ENCODE assay signal across 26 mouse cellular contexts in genomic region chr16:43029243-43029642, GRCm38 (mm10).
DNase-seq lines count a peak whose midpoint lies in the region; ATAC-seq lines count a peak whose summit lies in the region.
"Had no signal": no experiment of that assay in that cellular context is flagged by ENCODE, and none has a peak within 500 bp of the region (broad histone marks: within the 10 kb centered on the region; RNA-seq: fewer than 3 reads in every experiment).

No protein-coding gene starts in this region.

- no peak overlapping the region for H3K27ac ChIP-seq in forebrain, embryonic 13.5 days
- H3K27ac ChIP-seq in forebrain, embryonic 10.5 days = no peak overlapping the region
- H3K27ac ChIP-seq: hindbrain, embryonic 10.5 days; left cerebral cortex, adult 2 months; limb, embryonic 10.5 days; liver, embryonic 15.5 days; lung, embryonic 15.5 days; neural tube, embryonic 12.5 days had no signal

- H3K4me2 ChIP-seq in forebrain, embryonic 13.5 days = no peak overlapping the region
- H3K4me2 ChIP-seq: heart, embryonic 12.5 days; liver, embryonic 15.5 days; lung, embryonic 15.5 days; neural tube, embryonic 12.5 days had no signal

- H3K36me3 ChIP-seq in forebrain, embryonic 13.5 days (ENCODE audit: poor library complexity, severe bottlenecking) = no peaks in the 10 kb centered on the region
- H3K36me3 ChIP-seq in forebrain, embryonic 10.5 days (replicated peaks) = no peaks in the 10 kb centered on the region
- H3K36me3 ChIP-seq: heart, embryonic 12.5 days; hindbrain, embryonic 10.5 days; limb, embryonic 10.5 days; liver, embryonic 15.5 days; lung, embryonic 15.5 days; neural tube, embryonic 12.5 days had no signal

- no peak overlapping the region for H3K4me3 ChIP-seq in forebrain, embryonic 13.5 days
- no peak overlapping the region for H3K4me3 ChIP-seq in forebrain, embryonic 10.5 days
- H3K4me3 ChIP-seq: heart, embryonic 12.5 days; hindbrain, embryonic 10.5 days; left cerebral cortex, adult 2 months; limb, embryonic 10.5 days; liver, embryonic 15.5 days; lung, embryonic 15.5 days; neural tube, embryonic 12.5 days had no signal

- no peak overlapping the region for H3K9ac ChIP-seq in forebrain, embryonic 13.5 days
- H3K9ac ChIP-seq: heart, embryonic 12.5 days; liver, embryonic 15.5 days; lung, embryonic 15.5 days; neural tube, embryonic 12.5 days had no signal

- DNase-seq in forebrain, embryonic 10.5 days (ENCODE audit: extremely low spot score, low spot score) = no peak
- peak; percentile 19 to 23 for DNase-seq in layer of hippocampus, adult 8-10 months (ENCODE audit: low spot score in 2 of 2)
- no peak for DNase-seq in layer of hippocampus, postnatal 25 days (ENCODE audit: extremely low spot score in 1 of 2, low spot score in 1 of 2)
- peak; percentile 56 for DNase-seq in cerebellum, adult 9-11 months
- no peak for DNase-seq in neural tube, embryonic 10.5 days (ENCODE audit: extremely low spot score, low spot score)
- no peak for DNase-seq in spleen, adult 18-20 months
- DNase-seq: adrenal gland, adult 8-10 months; gastrocnemius, postnatal 25 days; heart, adult 18-20 months; heart, postnatal 10 days; kidney, adult 9 months; kidney, postnatal 36 days; liver; lung, postnatal 4 days; midbrain, embryonic 14.5 days; right cerebral cortex, postnatal 14 days had no signal

- ATAC-seq in forebrain, embryonic 13.5 days = peak; percentile 72; the same call in 1 of the 2 replicates
- ATAC-seq: hindbrain, embryonic 16.5 days; intestine, embryonic 16.5 days had no signal

- no peaks in the 10 kb centered on the region for H3K27me3 ChIP-seq in forebrain, embryonic 13.5 days
- no peaks in the 10 kb centered on the region for H3K27me3 ChIP-seq in forebrain, embryonic 10.5 days (ENCODE audit: poor library complexity, severe bottlenecking)
- H3K27me3 ChIP-seq: heart, embryonic 12.5 days; liver, embryonic 15.5 days; lung, embryonic 15.5 days; neural tube, embryonic 12.5 days had no signal

- no peaks in the 10 kb centered on the region for H3K9me3 ChIP-seq in forebrain, embryonic 13.5 days (replicated peaks)
- no peaks in the 10 kb centered on the region for H3K9me3 ChIP-seq in forebrain, embryonic 10.5 days
- H3K9me3 ChIP-seq: heart, embryonic 12.5 days; hindbrain, embryonic 10.5 days; limb, embryonic 10.5 days; liver, embryonic 15.5 days; lung, embryonic 15.5 days; neural tube, embryonic 12.5 days had no signal

- no peaks in the 10 kb centered on the region for H3K4me1 ChIP-seq in forebrain, embryonic 13.5 days
- H3K4me1 ChIP-seq in forebrain, embryonic 10.5 days = peaks cover 4% of the 10 kb centered on the region; the same call in 1 of the 2 replicates
- H3K4me1 ChIP-seq: heart, embryonic 12.5 days; hindbrain, embryonic 10.5 days; liver, embryonic 15.5 days; lung, embryonic 15.5 days had no signal

- WGBS in forebrain, embryonic 13.5 days = 42% methylated on average over 3 of the region's 3 CpGs
- WGBS in forebrain, embryonic 10.5 days = 62% methylated on average over 3 of the region's 3 CpGs

Comparison
In these comparisons a context has a peak if more than half of its experiments do, and no peak if none do; other contexts are left out.
1. DNase-seq: peak in layer of hippocampus, adult 8-10 months (2 of 2) and cerebellum, adult 9-11 months (single experiment); none in forebrain, embryonic 10.5 days (single experiment), layer of hippocampus, postnatal 25 days (0 of 2), neural tube, embryonic 10.5 days (single experiment) and spleen, adult 18-20 months (0 of 2).